Mouse (Mus musculus) C2C12 (cell line): ENCODE data around the gene C3ar1. TPM values are rescaled to one million over a fixed set of nuclear protein-coding genes. Genes with fewer than 3 reads are reported as not detected.

Experiments used
- H3K27me3 ChIP-seq: one replicate; pipeline ENCODE4 v1.6.1; 2011; ENCODE audit not compliant: control insufficient read depth, insufficient read depth, insufficient read length
- H3K36me3 ChIP-seq: one replicate; pipeline ENCODE4 v1.6.1; 2011; ENCODE audit not compliant: control insufficient read depth, insufficient read depth
- H3K4me3 ChIP-seq: one replicate; pipeline ENCODE4 v1.5.1; 2011; ENCODE audit warnings: mild to moderate bottlenecking, control low read depth; ENCODE audit not compliant: poor library complexity, insufficient read depth, severe bottlenecking
- H3K79me2 ChIP-seq: one replicate; pipeline ENCODE4 v1.6.1; 2011; ENCODE audit not compliant: control insufficient read depth, insufficient read depth
- H3K79me3 ChIP-seq: one replicate; pipeline ENCODE4 v1.6.1; 2011; ENCODE audit warnings: low read depth, control low read depth
- H3ac ChIP-seq: one replicate; pipeline ENCODE3; 2011; ENCODE audit warnings: low read depth; ENCODE audit not compliant: control insufficient read depth, insufficient read length
- CEBPB ChIP-seq: IDR thresholded peaks from one replicate; pipeline ENCODE4 v1.6.1; 2011; ENCODE audit warnings: low read depth, mild to moderate bottlenecking, control low read depth, moderate library complexity
- CTCF ChIP-seq: IDR thresholded peaks from one replicate; pipeline ENCODE4 v1.5.1; 2011; ENCODE audit not compliant: control insufficient read depth, insufficient read depth, insufficient read length
- FOSL1 ChIP-seq: IDR thresholded peaks from one replicate; pipeline ENCODE4 v1.8.0; 2011; ENCODE audit warnings: mild to moderate bottlenecking, low read length; ENCODE audit not compliant: poor library complexity, insufficient read depth, severe bottlenecking
- MAX ChIP-seq: IDR thresholded peaks from one replicate; pipeline ENCODE4 v1.6.1; 2011; ENCODE audit warnings: mild to moderate bottlenecking, control low read depth
- MYOD1 ChIP-seq: IDR thresholded peaks from one replicate; pipeline ENCODE4 v1.6.1; 2011; ENCODE audit warnings: low read depth; ENCODE audit not compliant: control insufficient read depth, insufficient read length
- MYOG ChIP-seq: IDR thresholded peaks from one replicate; pipeline ENCODE4 v1.6.1; 2011; ENCODE audit not compliant: control insufficient read depth, insufficient read length; ENCODE audit errors: extremely low read depth
- USF1 ChIP-seq: IDR thresholded peaks from one replicate; pipeline ENCODE4 v1.6.1; 2011; ENCODE audit warnings: low read depth, mild to moderate bottlenecking, control low read depth, moderate library complexity
- polyA plus RNA-seq: library from polyadenylated mRNA; unstranded; fragments of >200 nt; fragmentation: generic; extraction: Trizol; gene quantifications from one replicate; pipeline ENCODE4 v1.2.1, GENCODE M21; 2012; ENCODE audit warnings: missing spikeins

The C3ar1 gene
- polyA plus RNA-seq, 1 experiment = 0.91 TPM

- Histone ChIP-seq H3ac (no peak overlapping the region), H3K79me3 (no peaks in the 10 kb centered on the region), H3K79me2 (no peaks in the 10 kb centered on the region), H3K4me3 (no peak overlapping the region), H3K27me3 (no peaks in the 10 kb centered on the region), H3K36me3 (peaks cover 41% of the 10 kb centered on the region)
- no peak for TF ChIP-seq FOSL1
- TF ChIP-seq MYOD1 = no peak
- TF ChIP-seq USF1 = no peak
- TF ChIP-seq CEBPB = no peak
- no peak for TF ChIP-seq MYOG
- TF ChIP-seq MAX = no peak
- no peak for TF ChIP-seq CTCF
Observed at GRCm38 (mm10) chr6:122843759-122844158, 12.2 kb downstream of the C3ar1 start.

GRCm38 (mm10) chr6:122837539-122837938 is 18.4 kb downstream of the C3ar1 start:
- no peak for TF ChIP-seq MYOD1
- TF ChIP-seq MYOG = no peak
- no peak for TF ChIP-seq CTCF

GRCm38 (mm10) chr6:122836974-122837373 is 19.0 kb downstream of the C3ar1 start:
- no peak overlapping the region for H3ac ChIP-seq
- H3K79me3 ChIP-seq = no peaks in the 10 kb centered on the region
- no peaks in the 10 kb centered on the region for H3K79me2 ChIP-seq
- H3K27me3 ChIP-seq = no peaks in the 10 kb centered on the region
- no peak overlapping the region for H3K4me3 ChIP-seq
- H3K36me3 ChIP-seq = peaks cover 62% of the 10 kb centered on the region
- TF ChIP-seq FOSL1 = no peak
- no peak for TF ChIP-seq MAX
- TF ChIP-seq CTCF = no peak
- TF ChIP-seq USF1 = no peak

More at GRCm38 (mm10) chr6:122837539-122837938, 18.4 kb downstream of the C3ar1 start:
- no peak overlapping the region for H3K4me3 ChIP-seq
- no peak overlapping the region for H3ac ChIP-seq
- H3K79me2 ChIP-seq = no peaks in the 10 kb centered on the region
- H3K79me3 ChIP-seq = no peaks in the 10 kb centered on the region
- H3K27me3 ChIP-seq = no peaks in the 10 kb centered on the region
- peaks cover 56% of the 10 kb centered on the region for H3K36me3 ChIP-seq

GRCm38 (mm10) chr6:122834365-122834764 is 21.6 kb downstream of the C3ar1 start:
- H3K27me3 ChIP-seq = no peaks in the 10 kb centered on the region
- H3K4me3 ChIP-seq = no peak overlapping the region
- no peaks in the 10 kb centered on the region for H3K79me2 ChIP-seq
- no peak overlapping the region for H3ac ChIP-seq
- H3K36me3 ChIP-seq = peaks cover 53% of the 10 kb centered on the region
- TF ChIP-seq USF1 (no peak), FOSL1 (no peak), MAX (no peak), CTCF (no peak), MYOD1 (no peak), MYOG (no peak), CEBPB (no peak)
- no peaks in the 10 kb centered on the region for H3K79me3 ChIP-seq

GRCm38 (mm10) chr6:122832880-122833279 is 23.1 kb downstream of the C3ar1 start:
- Histone ChIP-seq H3K36me3 (peaks cover 58% of the 10 kb centered on the region), H3K79me2 (no peaks in the 10 kb centered on the region), H3K27me3 (no peaks in the 10 kb centered on the region), H3ac (no peak overlapping the region), H3K4me3 (no peak overlapping the region), H3K79me3 (no peaks in the 10 kb centered on the region)
- no peak for TF ChIP-seq MAX
- TF ChIP-seq FOSL1 = no peak
- no peak for TF ChIP-seq CEBPB
- TF ChIP-seq MYOD1 = no peak
- TF ChIP-seq USF1 = no peak
- TF ChIP-seq MYOG = no peak

- Histone ChIP-seq H3K36me3 (peaks cover 29% of the 10 kb centered on the region), H3K79me3 (peaks cover 4% of the 10 kb centered on the region), H3ac (no peak overlapping the region), H3K79me2 (peaks cover 32% of the 10 kb centered on the region), H3K27me3 (no peaks in the 10 kb centered on the region), H3K4me3 (no peak overlapping the region)
- TF ChIP-seq MAX (no peak), MYOD1 (no peak), CEBPB (no peak), FOSL1 (no peak), MYOG (no peak), CTCF (no peak), USF1 (no peak)
Observed at GRCm38 (mm10) chr6:122828086-122828485, 27.9 kb downstream of the C3ar1 start.
